Mouse (Mus musculus) macrophage (primary cell): ENCODE results near the gene Cers3. TPM values are rescaled to one million over a fixed set of nuclear protein-coding genes. Genes with fewer than 3 reads are reported as not detected.

ENCODE experiments used
- H3K27ac ChIP-seq: fragments of 350-480 bp; formaldehyde crosslinking; 2 replicates; pipeline ENCODE4 v1.9.0; 2021
- H3K36me3 ChIP-seq: fragments of 350-480 bp; formaldehyde crosslinking; 2 replicates; pipeline ENCODE4 v1.9.0; 2021; ENCODE audit errors: inconsistent target
- H3K4me3 ChIP-seq: fragments of 350-480 bp; formaldehyde crosslinking; 2 replicates; pipeline ENCODE4 v1.9.0; 2021; ENCODE audit errors: inconsistent target
- H3K79me2 ChIP-seq: fragments of 350-480 bp; formaldehyde crosslinking; 2 replicates; pipeline ENCODE4 v1.9.0; 2021; ENCODE audit errors: inconsistent target
- WGBS: methylation state at CpG from one replicate; pipeline ENCODE4 v1.1.7; 2026; ENCODE audit warnings: inconsistent platforms; ENCODE audit not compliant: missing documents; 5-methylcytosine and 5-hydroxymethylcytosine counted together
- polyA plus RNA-seq: library from polyadenylated mRNA; stranded (reverse); fragments of 250-400 nt; gene quantifications from 3 replicates; pipeline ENCODE4 v1.2.4, GENCODE M21; 2018; ENCODE audit warnings: inconsistent platforms

The Cers3 gene
- polyA plus RNA-seq, 1 experiment from 2014 or later, result not detected

GRCm38 (mm10) chr7:66746972-66747371, 3.7 kb downstream of the Cers3 start:
- Histone ChIP-seq H3K79me2 (no peaks in the 10 kb centered on the region), H3K36me3 (no peaks in the 10 kb centered on the region), H3K27ac (no peak overlapping the region), H3K4me3 (no peak overlapping the region)
- WGBS, result 68% methylated on average over 7 of the region's 7 CpGs

GRCm38 (mm10) chr7:66749998-66750397, 6.7 kb downstream of the Cers3 start:
- Histone ChIP-seq H3K79me2 (no peaks in the 10 kb centered on the region), H3K36me3 (no peaks in the 10 kb centered on the region), H3K27ac (no peak overlapping the region), H3K4me3 (no peak overlapping the region)
- WGBS, result 91% methylated on average over 1 of the region's 1 CpGs

- WGBS, result 91% methylated on average over 8 of the region's 8 CpGs
- Histone ChIP-seq H3K79me2 (no peaks in the 10 kb centered on the region), H3K27ac (no peak overlapping the region), H3K36me3 (no peaks in the 10 kb centered on the region), H3K4me3 (no peak overlapping the region)
Measured at GRCm38 (mm10) chr7:66753816-66754215, 10.5 kb downstream of the Cers3 start.

- Histone ChIP-seq H3K27ac (no peak overlapping the region), H3K36me3 (no peaks in the 10 kb centered on the region), H3K79me2 (no peaks in the 10 kb centered on the region), H3K4me3 (no peak overlapping the region)
- 43% methylated on average over 7 of the region's 7 CpGs for WGBS
Measured at GRCm38 (mm10) chr7:66755611-66756010, 12.3 kb downstream of the Cers3 start.

GRCm38 (mm10) chr7:66769902-66770301, 26.6 kb downstream of the Cers3 start:
- Histone ChIP-seq H3K36me3 (no peaks in the 10 kb centered on the region), H3K27ac (no peak overlapping the region), H3K79me2 (no peaks in the 10 kb centered on the region), H3K4me3 (no peak overlapping the region)
- WGBS, result 29% methylated on average over 5 of the region's 5 CpGs

GRCm38 (mm10) chr7:66770706-66771105, 27.4 kb downstream of the Cers3 start:
- no peaks in the 10 kb centered on the region for H3K36me3 ChIP-seq

GRCm38 (mm10) chr7:66771252-66771651, 27.9 kb downstream of the Cers3 start:
- no peak overlapping the region for H3K27ac ChIP-seq
- H3K36me3 ChIP-seq, result no peaks in the 10 kb centered on the region
- no peaks in the 10 kb centered on the region for H3K79me2 ChIP-seq
- no peak overlapping the region for H3K4me3 ChIP-seq
- 85% methylated on average over 6 of the region's 6 CpGs for WGBS

More at GRCm38 (mm10) chr7:66770706-66771105, 27.4 kb downstream of the Cers3 start:
- Histone ChIP-seq H3K27ac (no peak overlapping the region), H3K4me3 (no peak overlapping the region), H3K79me2 (no peaks in the 10 kb centered on the region)
- WGBS, result 65% methylated on average over 3 of the region's 3 CpGs

- no peak overlapping the region for H3K27ac ChIP-seq
- H3K79me2 ChIP-seq, result no peaks in the 10 kb centered on the region
- H3K4me3 ChIP-seq, result no peak overlapping the region
- no peaks in the 10 kb centered on the region for H3K36me3 ChIP-seq
- WGBS, result 74% methylated on average over 2 of the region's 2 CpGs
Measured at GRCm38 (mm10) chr7:66779411-66779810, 36.1 kb downstream of the Cers3 start.

- 86% methylated on average over 10 of the region's 10 CpGs for WGBS
Measured at GRCm38 (mm10) chr7:66779944-66780942, 36.9 kb downstream of the Cers3 start.

GRCm38 (mm10) chr7:66786476-66786875, 43.2 kb downstream of the Cers3 start:
- Histone ChIP-seq H3K4me3 (no peak overlapping the region), H3K36me3 (no peaks in the 10 kb centered on the region), H3K27ac (no peak overlapping the region), H3K79me2 (no peaks in the 10 kb centered on the region)
- 91% methylated on average over 3 of the region's 3 CpGs for WGBS

More at GRCm38 (mm10) chr7:66779944-66780942, 36.9 kb downstream of the Cers3 start:
- Histone ChIP-seq H3K79me2 (no peaks in the 10 kb centered on the region), H3K4me3 (no peak overlapping the region), H3K27ac (no peak overlapping the region), H3K36me3 (no peaks in the 10 kb centered on the region)

- WGBS, result 61% methylated on average over 2 of the region's 2 CpGs
Measured at GRCm38 (mm10) chr7:66787816-66788215, 44.5 kb downstream of the Cers3 start.

GRCm38 (mm10) chr7:66789860-66790748, 46.8 kb downstream of the Cers3 start:
- Histone ChIP-seq H3K4me3 (no peak overlapping the region), H3K27ac (no peak overlapping the region), H3K79me2 (no peaks in the 10 kb centered on the region), H3K36me3 (no peaks in the 10 kb centered on the region)
- 57% methylated on average over 8 of the region's 8 CpGs for WGBS

More at GRCm38 (mm10) chr7:66787816-66788215, 44.5 kb downstream of the Cers3 start:
- H3K79me2 ChIP-seq, result no peaks in the 10 kb centered on the region
- no peak overlapping the region for H3K27ac ChIP-seq
- H3K4me3 ChIP-seq, result no peak overlapping the region
- H3K36me3 ChIP-seq, result no peaks in the 10 kb centered on the region

- no peaks in the 10 kb centered on the region for H3K36me3 ChIP-seq
- no peak overlapping the region for H3K27ac ChIP-seq
- no peaks in the 10 kb centered on the region for H3K79me2 ChIP-seq
- no peak overlapping the region for H3K4me3 ChIP-seq
- 94% methylated on average over 3 of the region's 3 CpGs for WGBS
Measured at GRCm38 (mm10) chr7:66791022-66791421, 47.7 kb downstream of the Cers3 start.

GRCm38 (mm10) chr7:66796909-66797308, 53.6 kb downstream of the Cers3 start:
- no peak overlapping the region for H3K4me3 ChIP-seq
- H3K36me3 ChIP-seq, result no peaks in the 10 kb centered on the region
- 91% methylated on average over 1 of the region's 1 CpGs for WGBS
- no peaks in the 10 kb centered on the region for H3K79me2 ChIP-seq
- H3K27ac ChIP-seq, result no peak overlapping the region
